ENCODE assay signal across 8 mouse cellular contexts in genomic region chr8:120667561-120668373, GRCm38 (mm10). TPM values are rescaled to one million over a fixed set of nuclear protein-coding genes. Genes with fewer than 3 reads are reported as not detected.
DNase-seq lines count a peak whose midpoint lies in the region; ATAC-seq and TF ChIP-seq lines count a peak whose summit lies in the region.

TSS of gene Gm27021 (minus strand) at chr8:120668079.
TSS of gene Cox4i1 (plus strand) at chr8:120668222.

- no peak; the same call in 1 of the 2 replicates for TF ChIP-seq CTCF in gastrocnemius, adult 2 months (IDR thresholded peaks at IDR 0.05)
- peak; percentile 37 for TF ChIP-seq CTCF in hindbrain, postnatal 0 days (IDR thresholded peaks at IDR 0.05; ENCODE audit: low read depth)

- DNase-seq in ZHBTc4 (ENCODE audit: low read depth, low spot score), result peak; percentile 96
- DNase-seq in cerebellum, postnatal 4 days (ENCODE audit: low spot score in 2 of 2), result peak; percentile 77 to 93
- peak; percentile 96 for DNase-seq in gastrocnemius, adult 2 months
- DNase-seq in hindbrain, postnatal 0 days (ENCODE audit: low spot score), result peak; percentile 96
- peak; percentile 87 to 92 for DNase-seq in left cerebral cortex, adult 18-20 months (ENCODE audit: low spot score in 2 of 2)
- DNase-seq in lung, postnatal 4 days, result peak; percentile 94 to 95
- DNase-seq in retina, postnatal 1 day, result peak; percentile 96
- DNase-seq in thymus, postnatal 4 days, result peak; percentile 98

- H3K9ac ChIP-seq in hindbrain, postnatal 0 days (replicated peaks; ENCODE audit: low read length), result peak within 1 kb of the TSS; percentile 81

- no peaks in the 10 kb centered on the region for H3K9me3 ChIP-seq in hindbrain, postnatal 0 days (ENCODE audit: low read length)

- peak; percentile 96 for ATAC-seq in hindbrain, postnatal 0 days

- 2% methylated on average over 91 of the region's 105 CpGs for WGBS in hindbrain, postnatal 0 days

- H3K27me3 ChIP-seq in hindbrain, postnatal 0 days (ENCODE audit: insufficient read depth, low read length), result no peaks in the 10 kb centered on the region

- H3K4me1 ChIP-seq in hindbrain, postnatal 0 days (ENCODE audit: insufficient read depth, low read length), result peaks cover 27% of the 10 kb centered on the region

- intact Hi-C loops in gastrocnemius, adult 2 months (cut with DNase I), result no loop called here

- H3K4me3 ChIP-seq in gastrocnemius, adult 2 months, result peak within 1 kb of the TSS; percentile 85
- H3K4me3 ChIP-seq in hindbrain, postnatal 0 days (ENCODE audit: low read length), result peak within 1 kb of the TSS; percentile 89

- peak within 1 kb of the TSS; percentile 98 for H3K27ac ChIP-seq in gastrocnemius, adult 2 months
- H3K27ac ChIP-seq in hindbrain, postnatal 0 days, result peak within 1 kb of the TSS; percentile 94

- H3K36me3 ChIP-seq in hindbrain, postnatal 0 days (ENCODE audit: insufficient read depth, low read length), result peaks cover 21% of the 10 kb centered on the region

- peak within 1 kb of the TSS; percentile 88 for H3K4me2 ChIP-seq in hindbrain, postnatal 0 days (ENCODE audit: low read depth, low read length)

RNA-seq across cellular contexts. Expression of gene Gm27021, which starts in this region (rescaled TPM):
- not detected for total RNA-seq in gastrocnemius, adult 2 months (2021)
- total RNA-seq in hindbrain, postnatal 0 days (2014; rRNA removed), result 3.1 and 7.0 TPM in 2 replicates
- polyA plus RNA-seq in hindbrain, postnatal 0 days (2015; fragmentation: Nextera tagmentation; extraction: Ambion mirVana), result 10.2 and 10.9 TPM in 2 replicates
- total RNA-seq in left cerebral cortex, adult 18-20 months (2021), result under 1 TPM; 0.59 to 0.91 TPM

RNA-seq across cellular contexts. Expression of gene Cox4i1, which starts in this region (rescaled TPM):
- 1,000 to 10,000 TPM; 1,376 to 1,812 TPM for total RNA-seq in gastrocnemius, adult 2 months (2021)
- 545 and 609 TPM in 2 replicates for total RNA-seq in hindbrain, postnatal 0 days (2014; rRNA removed)
- 1,628 and 1,662 TPM in 2 replicates for polyA plus RNA-seq in hindbrain, postnatal 0 days (2015; fragmentation: Nextera tagmentation; extraction: Ambion mirVana)
- total RNA-seq in left cerebral cortex, adult 18-20 months (2021), result 1,000 to 10,000 TPM; 1,182 TPM

Comparison
In these comparisons a context has a peak if more than half of its experiments do, and no peak if none do; other contexts are left out.
1. Peak in every context shown above with its lines: DNase-seq, ATAC-seq, H3K4me3 ChIP-seq and H3K27ac ChIP-seq.